Mouse (Mus musculus) neural tube, embryonic 10.5 days (tissue): ENCODE measurements around the gene Pfkp.

ENCODE experiments used
- DNase-seq: peaks from one replicate; pipeline ENCODE4 v3.0.0-alpha.2; 2017; ENCODE audit warnings: low spot score; ENCODE audit errors: extremely low spot score

The Pfkp gene

DNA sequence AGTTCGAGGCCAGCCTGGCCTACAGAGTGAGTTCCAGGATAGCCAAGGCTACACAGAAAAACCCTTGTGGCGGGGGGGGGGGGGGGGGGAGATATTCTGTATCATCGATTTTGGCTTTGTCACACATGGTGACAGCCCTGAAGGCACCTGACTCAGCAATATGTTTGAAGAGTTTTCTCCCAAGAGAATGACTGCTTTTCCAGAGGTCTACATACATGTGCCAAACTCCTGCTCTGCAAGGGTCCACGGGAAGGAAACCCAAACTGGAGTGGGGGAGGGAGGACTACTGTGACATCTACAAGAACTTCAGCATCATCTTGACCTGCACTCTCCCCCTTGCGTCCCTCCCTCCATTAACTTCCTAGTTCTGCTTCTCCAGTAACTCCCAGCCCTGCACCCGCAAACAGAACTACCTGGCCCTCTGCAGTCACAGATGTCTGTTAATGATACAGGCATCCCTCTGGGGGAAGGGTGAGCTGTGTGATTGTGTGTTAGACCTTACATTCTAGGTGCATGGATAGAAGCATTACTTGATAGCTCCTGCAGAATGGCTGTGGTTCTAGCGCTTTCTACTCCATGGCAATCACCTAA, 10.9 kb downstream of the Pfkp start:
- no peak for DNase-seq

DNA sequence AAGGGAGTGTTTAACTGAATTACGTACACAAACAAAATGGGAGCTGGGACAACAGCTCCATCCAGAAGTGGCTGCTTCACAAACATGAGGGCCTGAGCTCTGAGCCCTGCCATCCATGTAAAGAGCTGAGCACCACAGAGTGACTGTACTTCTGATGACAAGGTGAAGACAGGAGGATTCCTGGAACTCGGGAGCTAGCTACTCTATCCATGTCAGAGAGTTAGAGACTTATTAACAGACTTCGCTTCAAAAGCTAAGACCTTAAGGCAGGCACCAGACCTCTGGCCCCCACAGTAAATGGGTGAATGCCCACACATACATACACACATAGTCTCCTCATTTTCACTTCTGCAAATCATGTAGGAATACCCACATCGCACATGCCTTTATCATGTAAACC, 11.6 kb downstream of the Pfkp start:
- no peak for DNase-seq

DNA sequence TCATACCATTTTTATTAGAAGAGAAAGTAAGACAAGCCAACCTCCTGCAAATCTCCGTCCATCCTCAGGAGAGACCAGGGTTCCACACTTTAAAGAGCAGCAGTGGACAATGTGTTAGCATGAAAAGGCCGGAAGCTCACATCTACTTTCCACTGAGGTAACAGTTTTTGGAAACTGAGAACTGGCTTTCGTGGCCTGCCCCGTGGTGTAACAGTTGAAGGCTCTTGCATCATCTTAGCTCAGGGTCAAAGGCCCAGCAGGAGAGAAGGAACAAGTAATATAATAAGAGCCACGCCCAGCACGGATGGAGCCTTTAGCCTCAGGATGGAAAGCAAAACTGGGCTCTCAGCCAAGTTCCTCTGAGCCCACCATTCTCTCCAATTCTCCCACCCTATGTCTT, 12.1 kb downstream of the Pfkp start:
- DNase-seq: no peak

DNA sequence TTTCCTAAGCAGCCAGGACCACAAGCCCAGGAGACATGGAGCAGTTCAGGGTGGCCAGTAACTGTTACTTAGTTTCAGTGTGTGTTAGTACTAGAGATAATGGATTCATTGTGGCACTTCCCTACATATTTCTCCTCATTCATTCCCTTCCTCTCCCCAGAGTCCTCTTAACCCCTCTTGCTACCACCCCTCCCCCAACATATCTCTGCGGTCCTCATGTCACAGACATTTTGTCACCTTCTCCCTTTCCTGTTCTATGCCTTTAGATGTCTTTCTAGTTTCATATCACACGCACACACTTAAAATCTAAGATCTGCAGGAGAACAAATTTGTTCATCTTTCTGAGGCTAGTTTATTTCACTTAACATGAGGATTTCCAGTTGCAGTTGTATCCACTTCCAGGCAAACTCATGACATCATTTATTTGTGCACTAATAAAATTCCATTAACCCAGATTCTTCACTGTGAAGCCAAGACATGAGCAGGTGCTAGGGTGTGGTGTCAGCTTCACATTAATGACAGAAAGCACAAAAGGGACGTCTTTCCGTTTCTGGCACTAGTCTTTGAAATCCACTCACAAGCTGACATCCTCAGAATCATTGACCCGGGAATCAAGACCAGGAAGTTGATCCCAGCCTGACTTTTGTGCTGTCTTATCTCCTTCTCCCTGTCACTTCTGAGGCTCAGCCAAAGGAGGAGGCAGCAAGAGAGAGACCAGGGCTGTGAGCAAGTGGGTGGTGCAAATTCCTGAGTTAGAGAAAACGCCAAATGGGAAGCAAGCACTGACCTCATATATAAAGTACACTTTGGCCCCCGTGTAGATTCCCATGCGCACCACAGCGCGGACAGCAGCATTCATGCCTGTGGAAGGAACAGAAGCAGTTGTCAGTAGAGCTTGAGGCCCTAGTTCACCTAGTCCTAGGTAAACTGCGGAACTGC, 13.2 kb downstream of the Pfkp start:
- no peak for DNase-seq

DNA sequence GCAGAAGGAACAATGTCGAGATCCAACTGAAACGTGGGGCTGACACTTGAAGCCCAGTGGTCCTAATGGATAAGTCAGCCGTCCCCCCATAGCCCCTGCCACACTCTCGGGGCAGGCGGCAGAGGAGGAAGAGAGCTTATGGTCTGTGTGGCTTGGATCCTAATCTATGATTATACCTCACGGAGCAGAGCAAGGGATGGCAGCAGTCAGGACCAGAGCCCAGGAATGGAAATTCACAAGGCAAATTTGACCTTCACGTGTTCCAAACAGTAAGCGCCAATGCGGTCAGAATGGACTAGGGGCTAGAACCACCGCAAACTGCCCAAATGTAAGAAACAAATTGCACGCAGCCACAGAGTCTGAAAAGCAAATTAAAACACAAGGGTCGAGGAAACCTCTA, 14.5 kb downstream of the Pfkp start:
- DNase-seq: no peak

DNA sequence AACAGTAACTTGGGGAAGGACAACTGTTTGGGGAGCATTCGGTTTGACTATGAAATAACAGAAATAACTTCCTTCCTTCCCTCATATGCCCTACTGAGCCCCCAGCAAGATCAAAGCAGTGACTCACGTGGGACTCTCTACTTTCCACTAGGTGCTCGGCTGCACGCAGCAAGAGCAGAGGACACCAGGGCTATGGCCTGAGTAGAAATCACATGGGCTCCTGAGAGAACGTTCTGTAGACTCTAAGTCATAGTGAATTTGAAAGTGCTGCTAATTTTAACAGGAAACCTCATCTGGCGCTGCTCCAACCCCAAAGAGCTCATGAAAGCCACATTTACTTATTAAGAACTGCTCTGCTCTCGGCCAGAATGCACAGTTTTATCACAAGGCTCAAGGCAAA, 15.1 kb downstream of the Pfkp start:
- DNase-seq: no peak

DNA sequence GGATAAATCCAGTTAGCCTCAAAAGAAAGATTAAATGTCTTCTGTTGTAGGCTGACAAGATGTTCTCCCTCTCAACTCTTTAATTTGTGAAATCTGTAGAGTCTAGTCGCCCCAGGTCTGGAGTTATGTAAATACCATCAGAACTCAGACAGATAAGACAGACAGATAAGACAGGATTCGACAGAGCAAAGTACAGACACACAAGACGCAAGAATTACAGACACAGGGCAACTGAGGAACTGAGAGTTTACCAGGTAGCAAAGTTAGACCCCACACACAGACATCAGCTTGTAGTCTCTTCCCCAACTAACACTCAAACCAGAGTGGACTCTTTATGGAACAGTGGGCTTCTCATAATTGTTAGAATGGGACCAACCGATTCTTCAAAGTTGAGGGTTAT, 15.6 kb downstream of the Pfkp start:
- no peak for DNase-seq

DNA sequence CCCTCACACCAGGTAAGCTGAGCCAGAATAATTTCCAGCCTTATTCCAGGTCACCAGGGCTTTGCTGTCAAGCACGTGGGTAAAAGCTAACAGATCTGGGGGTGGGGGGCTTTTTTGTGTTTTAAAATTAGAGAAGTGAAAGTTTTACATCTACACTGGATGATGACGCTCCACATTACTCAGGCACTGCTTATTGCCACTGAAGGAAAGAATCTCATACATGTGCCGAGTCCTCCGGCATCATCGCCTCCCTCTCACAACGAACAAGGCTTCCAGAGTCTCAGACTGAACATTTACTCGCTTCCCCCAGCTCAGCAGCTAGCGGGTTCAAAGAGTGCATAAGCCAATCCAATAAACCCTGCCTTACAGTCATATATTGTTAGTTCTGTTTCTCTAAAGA, 16.1 kb downstream of the Pfkp start:
- no peak for DNase-seq

DNA sequence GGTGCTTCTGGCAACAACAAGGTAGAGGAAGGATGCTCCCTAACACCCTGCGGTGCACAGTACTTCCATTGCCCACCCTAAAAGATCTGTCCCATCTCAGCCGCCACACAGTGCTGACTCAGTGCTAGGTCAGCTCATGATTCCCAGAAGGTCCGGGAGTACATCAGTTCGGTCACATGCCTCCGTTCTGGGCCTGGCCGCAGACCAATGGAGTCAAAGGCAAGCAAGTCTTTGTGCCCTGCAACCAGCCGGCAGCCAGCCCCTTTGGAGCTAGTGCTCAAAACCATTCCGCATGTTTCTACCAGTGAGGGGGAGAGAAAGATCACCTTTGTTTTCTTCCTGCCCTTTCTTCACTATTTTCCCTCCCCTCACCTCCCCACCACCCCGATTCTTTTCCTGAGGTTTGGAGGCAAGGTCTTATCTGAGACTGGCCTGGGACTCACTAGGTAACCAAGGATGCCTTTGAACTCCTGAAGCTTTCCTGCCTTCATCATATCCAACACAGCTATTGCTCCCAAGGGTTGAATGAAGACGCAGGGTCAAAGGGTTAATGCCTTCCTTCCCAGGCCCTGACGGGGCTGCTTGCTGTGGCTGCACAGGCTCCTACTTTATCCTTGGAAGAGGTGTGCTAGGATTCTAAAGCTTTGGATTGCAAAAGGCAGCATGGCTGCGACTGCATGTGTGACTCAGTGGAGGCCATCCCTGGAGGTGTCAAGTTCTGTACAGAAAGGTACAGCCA, 16.6 kb downstream of the Pfkp start:
- DNase-seq: peak; percentile 22

DNA sequence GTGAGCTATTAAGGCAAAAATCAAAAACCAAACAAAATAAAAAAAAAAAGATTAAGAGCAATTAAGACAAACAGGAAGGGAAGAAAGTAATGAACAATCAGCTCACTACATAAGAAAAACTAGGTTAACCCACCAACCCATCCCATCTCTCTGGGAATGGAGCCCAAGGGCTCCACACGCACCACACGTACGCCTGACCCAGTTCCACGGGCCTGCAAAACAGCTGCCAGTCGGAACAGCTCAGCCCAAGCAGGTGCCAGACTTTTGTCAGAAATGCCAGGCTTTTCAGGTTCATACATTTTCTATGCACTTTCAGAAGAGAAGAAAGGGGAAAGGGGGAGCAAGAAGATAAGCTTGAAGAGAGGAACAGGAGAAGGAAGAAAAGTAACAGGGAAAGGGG, 17.9 kb downstream of the Pfkp start:
- no peak for DNase-seq

DNA sequence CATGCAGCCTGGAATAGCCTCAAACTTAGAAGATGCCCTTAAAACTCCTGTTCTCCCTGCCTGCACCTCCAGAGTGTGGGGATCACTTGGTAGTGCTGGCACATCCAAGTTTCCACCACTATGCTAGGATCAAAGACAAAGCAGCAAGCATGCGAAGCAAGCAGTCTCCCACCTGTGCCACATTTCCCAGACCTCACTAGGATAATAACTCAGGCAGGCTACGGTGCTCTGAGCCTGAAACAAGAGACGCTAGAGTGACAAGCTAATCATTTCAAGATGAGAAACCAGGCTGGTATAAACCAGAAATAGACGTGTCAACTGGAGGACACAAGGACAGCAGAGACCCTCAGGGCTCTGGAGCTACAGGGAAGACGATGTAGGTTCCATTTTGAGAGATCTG, 18.6 kb downstream of the Pfkp start:
- DNase-seq: peak; percentile 35

DNA sequence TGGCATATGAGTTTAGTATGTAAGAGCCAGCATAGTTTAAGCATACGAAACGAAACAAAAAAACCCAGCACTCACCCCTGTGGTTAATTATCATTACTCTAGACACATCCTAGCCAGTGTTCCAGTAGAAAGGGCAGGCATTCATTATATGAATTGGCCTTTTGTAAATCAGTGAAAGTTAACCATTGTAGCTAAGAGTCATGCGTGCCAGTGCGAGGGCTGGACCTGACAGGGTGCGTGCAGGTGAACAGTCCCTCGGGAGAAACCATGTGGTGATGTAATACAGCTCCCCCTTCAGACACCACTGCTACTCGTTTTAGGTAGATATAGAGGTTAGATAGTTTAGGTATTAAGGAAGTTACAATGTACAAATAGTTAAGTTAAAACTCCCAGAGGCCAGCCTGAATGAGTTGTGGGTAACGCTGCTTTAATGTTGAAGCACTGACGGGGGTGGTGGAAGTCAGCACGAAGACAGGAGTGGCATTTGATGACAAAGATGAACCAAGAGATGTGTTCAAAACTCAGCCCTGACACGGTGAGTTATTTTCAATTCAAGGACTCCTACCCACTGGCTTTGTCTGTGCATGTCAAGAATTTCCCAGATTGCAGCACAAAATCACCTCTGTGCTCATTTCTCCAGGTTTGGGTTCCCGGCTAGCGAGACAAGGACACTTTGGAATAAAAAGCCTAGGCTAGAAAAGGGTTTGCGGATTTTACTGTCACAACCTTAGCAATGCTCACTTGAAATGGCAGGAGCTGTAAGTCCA, 19.4 kb downstream of the Pfkp start:
- no peak for DNase-seq

DNA sequence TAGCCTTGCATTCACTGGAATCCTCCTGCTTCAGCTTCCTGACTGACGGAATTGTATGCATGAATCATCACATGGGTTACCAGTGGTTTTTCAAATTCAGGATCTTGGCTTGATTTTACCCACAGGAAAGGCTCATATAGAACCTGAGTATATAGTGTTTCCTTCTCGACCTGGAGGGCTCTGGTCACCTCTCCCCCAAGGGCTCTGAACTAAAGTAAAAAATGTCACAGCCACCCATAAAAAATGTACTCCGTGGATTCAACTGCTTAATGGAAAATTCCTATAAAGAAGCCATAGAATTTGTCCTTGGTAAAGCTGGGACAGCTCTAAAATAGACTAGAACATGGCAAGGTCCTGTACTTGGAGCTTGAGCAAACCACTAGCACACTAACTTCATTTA, 20.3 kb downstream of the Pfkp start:
- DNase-seq: no peak

DNA sequence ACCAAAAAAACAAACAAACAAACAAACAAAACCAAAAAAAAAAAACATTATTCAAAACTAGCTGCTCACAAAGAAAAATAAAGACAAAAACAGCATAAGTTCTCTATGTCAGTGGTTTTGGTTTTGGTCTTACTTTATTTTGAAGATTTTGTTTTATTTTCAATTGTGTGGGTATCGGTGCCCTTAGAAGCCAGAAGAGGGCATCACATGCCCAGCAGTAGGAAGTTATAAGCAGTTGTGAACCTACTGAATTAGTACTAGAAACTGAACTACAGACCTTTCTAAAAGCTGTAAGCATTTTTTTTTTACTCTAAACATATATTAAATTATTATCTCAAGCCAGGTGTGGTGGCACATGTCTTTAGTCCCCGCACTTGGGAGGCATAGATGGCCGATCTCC, 21.2 kb downstream of the Pfkp start:
- DNase-seq: no peak

DNA sequence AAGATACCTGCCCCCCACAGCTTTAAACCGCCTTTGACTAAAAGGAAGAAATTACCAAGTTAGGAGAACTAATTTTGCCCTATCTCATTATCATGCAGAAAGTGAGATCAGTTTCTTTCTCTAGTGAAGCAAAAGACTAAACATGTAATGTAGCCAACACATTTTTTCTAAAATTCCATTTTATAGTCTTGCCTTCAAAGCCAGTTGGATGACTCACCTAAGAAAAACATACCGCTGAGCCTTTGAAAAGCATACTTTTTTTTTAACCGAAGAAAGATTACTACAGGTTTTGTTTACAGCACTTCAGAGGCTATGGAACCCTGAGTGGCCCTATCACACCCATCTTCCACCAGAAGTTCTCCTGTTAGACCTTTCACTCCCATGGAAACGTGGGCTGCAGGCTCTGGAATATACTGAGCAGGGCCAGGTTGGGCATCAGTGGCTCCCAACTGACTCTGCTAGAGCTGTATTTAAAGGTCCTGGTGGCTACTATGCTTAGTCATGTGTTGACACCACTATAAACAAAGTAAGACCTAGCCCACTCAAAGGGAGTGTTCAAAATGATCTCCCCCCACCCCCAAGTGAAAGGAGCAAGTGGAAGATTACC, 22.0 kb downstream of the Pfkp start:
- no peak for DNase-seq

DNA sequence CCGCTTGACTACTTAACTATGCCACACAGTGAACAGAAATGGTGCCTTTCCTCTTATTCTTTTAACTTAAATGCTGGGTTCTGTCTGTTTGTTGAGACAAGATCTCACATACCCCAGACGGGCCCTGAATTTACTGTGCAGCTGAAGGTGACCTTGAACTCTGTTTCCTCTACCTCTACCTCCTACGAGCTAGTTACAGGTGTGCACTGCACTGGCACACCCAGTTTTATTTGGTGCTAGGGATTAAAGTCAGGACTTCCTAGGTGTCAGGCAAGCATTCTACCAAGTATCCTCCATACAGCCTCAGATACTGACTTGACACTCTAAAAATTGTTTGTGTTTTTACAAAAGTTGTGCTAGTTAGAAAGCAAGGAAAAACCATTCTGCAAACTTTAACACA, 22.6 kb downstream of the Pfkp start:
- DNase-seq: no peak

DNA sequence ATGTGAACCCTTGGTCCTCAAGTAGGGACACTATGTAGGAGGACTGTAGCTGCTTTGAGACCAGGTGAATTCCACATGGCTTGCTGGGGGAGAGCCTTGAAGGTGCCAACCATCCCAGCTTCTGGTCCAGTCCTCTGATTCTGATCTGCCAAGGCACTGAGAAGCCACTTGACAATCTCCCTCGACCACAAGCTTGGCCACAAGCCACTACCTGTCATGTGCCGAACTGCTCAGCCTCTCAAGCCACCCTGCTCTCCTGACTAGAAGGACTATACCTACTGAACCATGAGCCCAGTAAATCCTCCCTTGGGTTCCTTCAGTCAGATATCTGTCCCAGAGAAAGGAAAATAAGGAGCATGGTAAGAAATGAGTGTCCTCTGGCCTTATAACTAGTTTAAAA, 24.0 kb downstream of the Pfkp start:
- no peak for DNase-seq

DNA sequence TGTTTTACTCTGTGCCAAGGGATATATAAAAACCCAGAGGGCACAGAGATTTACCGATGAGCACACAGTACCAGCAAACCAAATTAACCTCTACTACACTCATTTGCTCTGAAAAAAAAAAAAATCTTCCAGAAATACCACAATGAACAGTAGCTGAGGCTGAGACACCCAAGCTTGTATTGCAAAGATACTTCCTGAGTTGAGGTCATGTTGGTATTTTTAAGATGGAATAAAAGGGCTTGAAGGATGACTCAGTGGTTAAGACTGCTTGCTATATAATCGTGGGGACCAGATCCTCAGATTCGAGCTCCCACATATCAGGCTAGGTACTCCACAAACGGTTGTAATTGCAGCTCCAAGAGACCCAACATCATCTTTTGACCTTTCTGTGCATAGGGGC, 24.5 kb downstream of the Pfkp start:
- DNase-seq: no peak

DNA sequence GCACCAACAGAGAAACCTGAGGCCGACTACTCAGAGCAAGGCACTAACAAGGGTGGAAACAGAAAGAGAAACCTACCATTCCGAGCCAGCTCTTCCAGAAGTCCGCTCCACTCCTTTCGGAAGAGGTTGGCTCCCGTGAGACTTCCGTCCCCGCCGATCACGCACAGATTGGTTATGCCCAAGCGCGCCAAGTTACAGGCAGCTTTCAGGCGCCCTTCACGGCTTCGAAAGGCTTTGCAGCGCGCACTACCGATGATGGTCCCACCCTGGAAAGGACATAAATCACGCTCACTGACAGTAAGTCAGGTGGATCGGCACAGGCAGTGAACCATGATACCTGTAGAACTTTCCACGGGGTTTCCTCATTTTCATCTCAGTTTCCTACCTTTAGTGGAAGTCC, 26.7 kb downstream of the Pfkp start:
- no peak for DNase-seq

DNA sequence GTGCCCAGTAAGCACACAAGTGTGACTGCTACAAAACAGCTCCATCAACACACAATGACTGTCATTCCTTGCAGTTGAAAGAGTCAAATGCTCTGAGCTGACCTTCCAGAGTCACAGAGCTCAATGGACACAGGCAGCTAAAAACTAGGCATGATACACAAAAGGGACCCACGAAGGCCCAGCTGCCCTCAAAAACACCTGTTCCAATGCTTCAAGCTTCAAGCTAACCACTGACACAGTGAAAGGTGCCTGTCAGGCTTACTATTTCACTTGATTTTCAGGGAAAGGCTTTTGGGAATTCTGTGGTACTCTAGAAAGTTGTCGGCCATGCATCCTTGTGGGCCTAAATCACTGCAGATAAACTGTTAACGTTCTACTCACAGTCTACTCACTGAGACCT, 28.3 kb downstream of the Pfkp start:
- no peak for DNase-seq

DNA sequence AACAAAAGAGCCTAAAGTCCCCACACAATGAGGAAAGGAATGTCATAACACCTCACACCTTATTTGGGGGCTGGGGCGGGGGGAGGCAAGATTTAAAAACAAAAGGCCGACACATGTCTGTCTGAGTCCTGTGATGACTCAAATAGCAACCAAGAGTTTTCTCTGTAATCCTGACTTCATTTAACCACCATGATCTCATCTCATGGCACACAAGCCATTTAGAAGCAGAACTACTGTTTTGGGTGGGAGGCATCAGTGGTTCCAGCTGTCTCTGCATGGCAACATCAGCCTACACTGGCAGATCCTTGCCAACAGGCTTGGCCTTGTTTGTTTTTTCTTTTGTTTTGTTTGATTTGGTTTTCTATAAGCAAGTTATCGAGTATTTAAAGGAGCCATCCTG, 29.9 kb downstream of the Pfkp start:
- no peak for DNase-seq
